Mouse (Mus musculus): Measurements from ENCODE around the gene Galnt7. TPM values are rescaled to one million over a fixed set of nuclear protein-coding genes. Genes with fewer than 3 reads are reported as not detected.
"Not testable (repeated sequence)": the region's sequence is repeated elsewhere in the genome, so short reads cannot be mapped to it uniquely, and the experiment has no call there.

Galnt7 gene
- polyA plus RNA-seq, 1 experiment = not detected

GRCm38 (mm10) chr8:57528036-57528435 lies 124.8 kb downstream of the Galnt7 start:
- no peaks in the 10 kb centered on the region; the same call in none of the 2 replicates for H3K36me3 ChIP-seq (ENCODE audit: control insufficient read depth)
- no peaks in the 10 kb centered on the region for H3K27me3 ChIP-seq (ENCODE audit: control insufficient read depth)
- no peak for TF ChIP-seq GATA1 (IDR thresholded peaks at IDR 0.05; ENCODE audit: low read length)
- TF ChIP-seq TAL1 (IDR thresholded peaks at IDR 0.05; ENCODE audit: low read length) = no peak
- H3K9me3 ChIP-seq (ENCODE audit: control insufficient read depth, low read length) = no peaks in the 10 kb centered on the region
- no peak overlapping the region for H3K4me3 ChIP-seq (replicated peaks)
- H3K4me1 ChIP-seq (ENCODE audit: control insufficient read depth) = no peaks in the 10 kb centered on the region; the same call in 1 of the 2 replicates

- Histone ChIP-seq H3K4me3 (replicated peaks) (no peak overlapping the region), H3K9me3 (ENCODE audit: control insufficient read depth, low read length) (no peaks in the 10 kb centered on the region), H3K36me3 (ENCODE audit: control insufficient read depth) (peaks cover 68% of the 10 kb centered on the region), H3K27me3 (ENCODE audit: control insufficient read depth) (no peaks in the 10 kb centered on the region), H3K4me1 (ENCODE audit: control insufficient read depth) (peaks cover 38% of the 10 kb centered on the region)
- no peak for TF ChIP-seq GATA1 (IDR thresholded peaks at IDR 0.05; ENCODE audit: low read length)
- no peak for TF ChIP-seq TAL1 (IDR thresholded peaks at IDR 0.05; ENCODE audit: low read length)
Measured at GRCm38 (mm10) chr8:57520186-57520786, 132.5 kb downstream of the Galnt7 start.

- peaks cover 49% of the 10 kb centered on the region for H3K4me1 ChIP-seq (ENCODE audit: control insufficient read depth)
- no peaks in the 10 kb centered on the region for H3K9me3 ChIP-seq (ENCODE audit: control insufficient read depth, low read length)
- no peak overlapping the region for H3K4me3 ChIP-seq (replicated peaks)
- no peak for TF ChIP-seq TAL1 (IDR thresholded peaks at IDR 0.05; ENCODE audit: low read length)
- TF ChIP-seq GATA1 (IDR thresholded peaks at IDR 0.05; ENCODE audit: low read length) = no peak
- no peaks in the 10 kb centered on the region for H3K27me3 ChIP-seq (ENCODE audit: control insufficient read depth)
- peaks cover 90% of the 10 kb centered on the region for H3K36me3 ChIP-seq (ENCODE audit: control insufficient read depth)
Measured at GRCm38 (mm10) chr8:57517723-57518122, 135.1 kb downstream of the Galnt7 start.

- H3K4me1 ChIP-seq (ENCODE audit: control insufficient read depth) = peaks cover 46% of the 10 kb centered on the region
- H3K27me3 ChIP-seq (ENCODE audit: control insufficient read depth); H3K9me3 ChIP-seq (ENCODE audit: control insufficient read depth, low read length); H3K4me3 ChIP-seq (replicated peaks): not testable (repeated sequence)
- H3K36me3 ChIP-seq (ENCODE audit: control insufficient read depth) = peaks cover 85% of the 10 kb centered on the region
Measured at GRCm38 (mm10) chr8:57516685-57517084, 136.1 kb downstream of the Galnt7 start.

- H3K4me3 ChIP-seq (replicated peaks) = peak overlapping the region; percentile 94
- H3K27me3 ChIP-seq (ENCODE audit: control insufficient read depth); H3K9me3 ChIP-seq (ENCODE audit: control insufficient read depth, low read length): not testable (repeated sequence)
- H3K36me3 ChIP-seq (ENCODE audit: control insufficient read depth) = peaks cover 69% of the 10 kb centered on the region
- peak; percentile 29; the same call in 1 of the 3 replicates for TF ChIP-seq TAL1 (IDR thresholded peaks at IDR 0.05; ENCODE audit: low read length)
- peaks cover 44% of the 10 kb centered on the region for H3K4me1 ChIP-seq (ENCODE audit: control insufficient read depth)
Measured at GRCm38 (mm10) chr8:57513178-57513661, 139.6 kb downstream of the Galnt7 start.

DNA sequence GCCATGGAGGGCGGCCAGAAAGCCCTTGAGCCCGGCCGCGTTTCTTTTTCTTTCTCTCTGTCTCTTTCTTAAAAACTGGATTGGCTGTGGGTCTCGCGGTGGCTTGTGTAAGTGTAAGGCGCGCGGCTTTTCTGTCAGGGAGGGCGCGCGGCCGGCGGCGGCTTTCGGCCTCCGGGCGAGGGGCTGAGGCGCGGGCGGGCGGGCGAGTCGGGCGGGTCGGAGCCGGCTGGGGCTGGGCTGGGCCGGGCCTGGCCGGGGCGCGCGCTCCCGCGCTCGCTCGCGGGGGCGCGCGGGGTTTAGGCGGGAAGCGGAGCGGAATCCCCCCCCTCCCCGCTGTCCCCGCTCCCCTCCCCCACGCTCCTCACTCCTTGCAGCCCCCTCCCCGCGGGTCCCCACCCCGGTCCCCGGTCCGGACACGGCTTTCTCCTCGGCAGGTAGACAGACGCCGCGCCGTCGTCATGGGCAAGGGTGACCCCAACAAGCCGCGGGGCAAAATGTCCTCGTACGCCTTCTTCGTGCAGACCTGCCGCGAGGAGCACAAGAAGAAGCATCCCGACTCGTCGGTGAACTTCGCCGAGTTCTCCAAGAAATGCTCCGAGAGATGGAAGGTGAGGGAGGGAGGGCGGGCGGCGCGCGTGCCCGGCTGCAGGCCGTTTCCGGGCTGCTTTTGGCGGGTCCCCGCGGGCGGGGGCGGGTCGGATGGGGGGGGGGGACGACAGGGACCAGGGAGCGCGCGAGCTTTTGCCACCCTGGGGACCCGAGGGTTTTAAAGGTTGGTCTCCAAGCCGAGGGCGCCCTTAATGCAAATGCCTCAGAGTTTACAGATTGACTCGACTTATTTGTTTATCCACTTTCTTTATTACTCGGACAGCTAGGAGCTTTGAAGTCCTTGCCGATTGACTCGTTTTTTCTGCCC lies 140.4 kb downstream of the Galnt7 start:
- no peak for TF ChIP-seq GATA1 (IDR thresholded peaks at IDR 0.05; ENCODE audit: low read length)
- no peak for TF ChIP-seq TAL1 (IDR thresholded peaks at IDR 0.05; ENCODE audit: low read length)
- Histone ChIP-seq H3K27me3 (ENCODE audit: control insufficient read depth) (no peaks in the 10 kb centered on the region), H3K9me3 (ENCODE audit: control insufficient read depth, low read length) (no peaks in the 10 kb centered on the region), H3K36me3 (ENCODE audit: control insufficient read depth) (peaks cover 69% of the 10 kb centered on the region), H3K4me3 (replicated peaks) (peak overlapping the region; percentile 94), H3K4me1 (ENCODE audit: control insufficient read depth) (peaks cover 48% of the 10 kb centered on the region)

GRCm38 (mm10) chr8:57511316-57512118 lies 141.3 kb downstream of the Galnt7 start, which contains the start of gene Hmgb2:
Gene Hmgb2 (plus strand): TSS chr8:57511907.
- H3K9me3 ChIP-seq (ENCODE audit: control insufficient read depth, low read length) = no peaks in the 10 kb centered on the region
- peaks cover 63% of the 10 kb centered on the region for H3K36me3 ChIP-seq (ENCODE audit: control insufficient read depth)
- H3K27me3 ChIP-seq (ENCODE audit: control insufficient read depth) = no peaks in the 10 kb centered on the region
- peaks cover 52% of the 10 kb centered on the region for H3K4me1 ChIP-seq (ENCODE audit: control insufficient read depth)
- peak within 1 kb of the TSS; percentile 94 for H3K4me3 ChIP-seq (replicated peaks)
- TF ChIP-seq TAL1 (IDR thresholded peaks at IDR 0.05; ENCODE audit: low read length) (no peak), GATA1 (IDR thresholded peaks at IDR 0.05; ENCODE audit: low read length) (no peak)

- H3K27me3 ChIP-seq (ENCODE audit: control insufficient read depth) = no peaks in the 10 kb centered on the region
- peak overlapping the region; percentile 94 for H3K4me3 ChIP-seq (replicated peaks)
- no peaks in the 10 kb centered on the region for H3K9me3 ChIP-seq (ENCODE audit: control insufficient read depth, low read length)
- peaks cover 57% of the 10 kb centered on the region for H3K36me3 ChIP-seq (ENCODE audit: control insufficient read depth)
- TF ChIP-seq GATA1 (IDR thresholded peaks at IDR 0.05; ENCODE audit: low read length) = no peak
- TF ChIP-seq TAL1 (IDR thresholded peaks at IDR 0.05; ENCODE audit: low read length) = no peak
- peaks cover 56% of the 10 kb centered on the region for H3K4me1 ChIP-seq (ENCODE audit: control insufficient read depth)
Measured at GRCm38 (mm10) chr8:57510791-57511315, 142.0 kb downstream of the Galnt7 start.

Measured in erythroblast, embryonic 14.5 days (primary cell).